Mouse (Mus musculus) urinary bladder, postnatal 4 days (tissue): Measurements from ENCODE around the gene Lsm4.
A peak's percentile ranks its signal among the peaks of the same experiment; 100 is the strongest.

Experiments
- DNase-seq, 2 experiments: peaks; one replicate each; pipeline ENCODE4 v3.0.0; 2021 to 2022; ENCODE audit warnings: low spot score in 2 of 2

The Lsm4 gene

GRCm38 (mm10) chr8:70678679-70679078, 5.6 kb downstream of the Lsm4 start:
- no peak for DNase-seq

DNA sequence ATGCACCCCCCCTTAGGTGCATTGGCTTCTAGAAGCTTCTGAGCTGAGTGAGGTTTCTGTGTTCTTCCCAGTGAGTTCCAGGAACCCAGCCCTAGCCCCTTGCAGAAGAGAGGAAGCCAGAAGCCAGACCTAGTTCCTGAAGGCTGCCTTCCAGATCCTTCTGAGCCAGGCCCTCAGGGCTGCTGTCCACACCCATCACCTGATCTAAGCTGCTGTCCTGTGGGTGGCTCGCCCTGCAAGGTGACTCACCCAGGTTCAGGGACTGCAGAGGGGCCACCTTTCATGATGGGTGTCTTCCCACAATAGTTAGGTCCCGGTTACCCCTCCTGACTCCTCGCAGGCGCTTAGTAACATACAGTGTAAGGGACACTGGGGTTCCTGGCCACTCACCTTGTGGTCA, 6.4 kb downstream of the Lsm4 start:
- no peak for DNase-seq

DNA sequence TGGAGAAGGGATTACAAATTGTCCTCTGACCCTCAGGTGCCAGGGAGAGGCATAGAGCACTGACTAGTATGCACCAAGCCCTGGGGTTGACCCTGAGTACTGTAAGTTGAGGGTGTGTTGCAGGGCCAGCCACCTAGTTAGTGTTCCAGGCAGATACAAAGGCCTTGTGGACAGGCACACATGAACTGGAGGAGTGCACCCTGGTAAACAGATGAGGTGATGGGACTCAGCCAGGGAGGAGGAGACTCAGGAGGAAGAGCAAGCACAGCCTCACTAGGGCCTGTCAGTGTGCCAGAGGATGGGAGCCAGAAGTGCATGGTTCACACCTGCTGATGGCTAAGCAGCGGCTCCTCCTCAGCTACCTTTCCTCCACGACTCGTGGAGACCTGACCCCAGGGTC, 7.0 kb downstream of the Lsm4 start:
- DNase-seq = no peak

- DNase-seq = no peak
Measured at GRCm38 (mm10) chr8:70681410-70681809, 8.4 kb downstream of the Lsm4 start.

DNA sequence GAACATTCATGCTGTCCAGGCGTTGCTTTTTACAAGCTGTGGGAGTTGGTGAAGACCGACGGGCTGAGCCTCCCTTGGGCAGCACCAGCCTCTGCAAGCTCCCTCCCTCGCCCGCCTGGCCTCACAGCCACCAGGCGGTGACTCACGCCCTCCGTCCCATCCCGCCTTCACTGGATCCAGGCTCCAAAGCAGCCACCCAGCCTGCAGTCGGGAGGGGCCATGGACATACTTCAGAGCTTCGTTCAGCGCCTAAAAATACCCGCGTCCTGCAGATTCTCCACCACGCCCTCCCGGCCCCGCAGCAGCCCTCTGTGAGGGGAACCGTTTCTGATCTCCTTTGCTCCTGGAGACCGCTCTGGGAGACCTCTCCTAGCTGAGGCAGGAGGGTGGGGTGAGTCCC, 9.1 kb downstream of the Lsm4 start:
- peak; percentile 67 to 79 for DNase-seq

DNA sequence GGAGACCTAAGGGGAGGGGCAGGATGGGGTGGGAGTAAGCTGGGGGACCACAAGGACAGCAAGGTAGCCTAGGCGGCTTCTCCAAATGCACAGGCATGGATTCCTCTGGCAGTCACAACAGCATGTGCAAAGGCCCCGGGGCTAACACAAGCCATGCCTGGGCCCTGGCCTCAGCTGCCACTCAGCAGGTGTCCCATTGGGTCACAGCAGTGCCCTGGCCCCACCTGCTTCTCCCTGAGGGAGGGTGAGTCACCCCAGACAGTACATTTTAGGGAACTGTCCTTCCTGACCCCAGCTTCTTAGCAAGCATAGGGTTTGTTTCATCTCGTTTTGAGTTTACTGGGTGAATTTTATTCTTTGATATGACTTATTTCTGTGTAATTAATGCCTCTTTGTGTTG, 9.6 kb downstream of the Lsm4 start:
- DNase-seq = no peak

GRCm38 (mm10) chr8:70684291-70684690, 11.2 kb downstream of the Lsm4 start:
- no peak for DNase-seq

GRCm38 (mm10) chr8:70687576-70687975, 14.5 kb downstream of the Lsm4 start:
- peak; percentile 74 to 75 for DNase-seq

- no peak for DNase-seq
Measured at GRCm38 (mm10) chr8:70688136-70688535, 15.1 kb downstream of the Lsm4 start.

DNA sequence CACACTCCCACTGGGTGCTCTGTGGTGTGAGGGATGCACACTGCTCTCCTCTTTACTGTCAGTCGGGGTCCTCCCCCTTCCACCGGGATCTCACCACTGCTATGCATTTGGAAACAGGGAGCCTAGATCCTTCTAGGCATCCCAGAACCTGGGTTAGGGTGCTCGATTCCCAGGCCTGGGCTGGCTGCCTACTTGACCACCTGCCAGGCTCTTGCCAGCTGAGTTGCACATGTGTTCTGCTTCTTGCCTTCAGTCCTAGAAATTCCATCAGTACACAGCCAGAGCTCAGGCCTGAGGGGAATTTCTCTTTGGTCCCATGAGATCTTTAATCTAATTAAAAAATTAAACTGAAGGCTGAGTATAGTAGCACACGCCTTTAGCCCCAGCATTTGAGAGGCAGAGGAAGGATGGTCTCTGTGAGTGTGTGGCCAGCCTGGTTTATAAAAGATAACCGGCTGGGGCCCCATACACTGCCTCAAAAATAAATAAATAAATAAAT, 16.9 kb downstream of the Lsm4 start:
- no peak for DNase-seq

- no peak for DNase-seq
Measured at GRCm38 (mm10) chr8:70691230-70691629, 18.2 kb downstream of the Lsm4 start.

DNA sequence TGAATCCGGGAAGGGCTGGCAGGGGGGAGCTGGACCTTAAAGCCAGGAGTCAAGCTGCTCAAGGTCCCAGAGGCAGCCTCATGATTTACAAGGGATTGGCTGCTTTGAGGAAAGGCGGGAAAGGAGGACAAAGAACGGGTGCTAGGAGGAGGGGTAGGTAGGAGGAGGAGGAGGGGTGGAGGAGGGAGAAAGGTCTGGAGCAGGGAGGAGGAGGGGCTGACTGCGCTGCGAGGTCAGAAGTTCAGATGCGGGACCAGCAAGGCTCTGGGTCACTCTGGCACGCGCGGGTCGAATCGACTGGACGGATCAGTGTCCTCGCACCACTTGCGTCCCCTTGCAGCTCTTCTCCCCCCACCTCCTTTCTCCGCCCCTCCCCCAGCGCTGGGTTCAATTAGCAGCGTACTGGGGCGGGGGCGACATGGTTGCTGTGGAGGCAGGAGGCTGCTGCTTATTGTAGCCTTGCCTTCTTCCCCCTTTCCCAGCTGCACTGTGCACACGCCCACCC, 18.7 kb downstream of the Lsm4 start:
- DNase-seq = no peak

GRCm38 (mm10) chr8:70693636-70694035, 20.6 kb downstream of the Lsm4 start:
- DNase-seq = no peak

GRCm38 (mm10) chr8:70695318-70696018, 22.4 kb downstream of the Lsm4 start:
- peak in 1 of 2 experiments; percentile 61 for DNase-seq

DNA sequence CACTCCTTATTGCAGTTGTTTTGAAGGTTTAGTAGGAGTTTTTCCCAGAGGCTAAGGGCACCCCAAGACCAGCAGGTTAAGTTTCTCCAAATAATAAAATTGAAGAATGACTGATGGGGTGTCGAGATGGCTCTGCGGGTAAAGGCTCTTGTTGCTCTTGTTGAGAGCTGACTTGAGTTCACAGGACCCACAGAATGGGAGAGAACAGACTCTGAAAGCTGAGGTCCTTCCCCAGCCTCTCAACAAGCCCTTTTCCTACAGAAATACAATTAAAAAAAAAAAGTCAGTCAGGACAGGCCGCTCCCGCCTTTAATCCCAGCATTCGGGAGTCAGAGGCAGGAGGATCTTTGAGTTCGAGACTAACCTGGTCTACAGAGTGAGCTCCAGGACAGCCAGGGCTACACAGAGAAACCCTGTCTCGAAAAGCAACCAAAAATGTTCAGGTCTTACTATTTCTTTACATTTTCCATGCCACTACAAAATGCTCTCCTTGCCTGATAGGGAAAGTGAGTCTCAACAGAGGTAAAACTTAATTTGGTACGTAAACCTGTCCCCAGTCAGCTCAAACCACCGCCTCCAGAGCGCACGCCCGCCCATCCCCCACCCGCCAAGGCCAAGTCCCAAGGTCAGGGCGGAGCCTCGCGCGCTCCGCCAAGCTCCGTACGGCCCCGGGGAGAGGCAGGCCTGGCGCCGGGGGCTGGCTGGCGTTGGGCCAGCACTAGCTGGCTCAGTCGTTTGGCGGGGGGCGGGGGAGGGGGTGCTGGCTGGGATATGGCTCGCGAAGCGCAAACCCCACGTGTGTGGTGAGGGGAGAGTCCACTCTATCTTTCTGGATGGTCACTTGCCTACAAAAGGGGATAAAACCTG, 23.2 kb downstream of the Lsm4 start:
- peak; percentile 76 to 77 for DNase-seq

DNA sequence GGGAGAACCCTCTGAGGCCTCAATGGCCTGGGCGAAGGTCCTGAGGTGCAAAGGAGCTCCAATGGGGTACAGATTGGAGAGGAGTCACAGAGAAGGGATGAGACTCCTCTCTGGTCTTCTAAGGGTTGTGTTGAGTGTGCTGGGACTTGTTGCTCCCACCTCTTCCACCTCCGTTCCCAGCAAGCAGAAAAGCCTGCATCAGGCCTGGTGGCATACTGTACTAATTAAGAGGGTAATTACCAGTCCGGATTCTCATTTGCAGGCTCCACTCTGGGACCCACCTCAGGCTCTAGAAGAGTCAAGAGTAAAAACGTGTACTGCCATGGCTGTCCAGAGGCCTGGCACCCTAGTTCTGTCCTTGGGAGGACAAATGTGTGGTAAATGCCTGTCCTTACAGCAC, 23.9 kb downstream of the Lsm4 start:
- no peak for DNase-seq

GRCm38 (mm10) chr8:70697366-70698250, 24.6 kb downstream of the Lsm4 start:
- no peak for DNase-seq

- DNase-seq = peak; percentile 99 to 100
Measured at GRCm38 (mm10) chr8:70698310-70699109, 25.5 kb downstream of the Lsm4 start, which contains the start of gene Jund. Gene Jund (plus strand): TSS chr8:70698949.

- DNase-seq = no peak
Measured at GRCm38 (mm10) chr8:70699116-70699833, 26.2 kb downstream of the Lsm4 start.
